Mouse (Mus musculus) kidney, embryonic 14.5 days (tissue): ENCODE data around the gene Pes1. TPM values are rescaled to one million over a fixed set of nuclear protein-coding genes. Genes with fewer than 3 reads are reported as not detected.

ENCODE experiments used
- ATAC-seq: fragments of 200-750 bp; cut with Nextera tagmentation; 2 replicates; pipeline ENCODE4 v1.8.0; 2017; ENCODE audit warnings: moderate number of reproducible peaks, mild to moderate bottlenecking, moderate TSS enrichment, moderate library complexity; ENCODE audit not compliant: low FRiP score, low TSS enrichment
- H3K27ac ChIP-seq: fragments of 300-500 bp; sonication (generic); 2 replicates; pipeline ENCODE4 v1.5.1; 2014; ENCODE audit warnings: low read depth, mild to moderate bottlenecking, low read length, moderate library complexity, mixed read lengths
- H3K27me3 ChIP-seq: fragments of 300-500 bp; sonication (generic); 2 replicates; pipeline ENCODE4 v1.6.1; 2014; ENCODE audit warnings: mild to moderate bottlenecking, low read length; ENCODE audit not compliant: control insufficient read depth, insufficient read depth
- H3K36me3 ChIP-seq: fragments of 300-500 bp; sonication (generic); 2 replicates; pipeline ENCODE4 v1.6.1; 2014; ENCODE audit warnings: low read length, mixed read lengths; ENCODE audit not compliant: control insufficient read depth, insufficient read depth
- H3K4me1 ChIP-seq: fragments of 300-500 bp; sonication (generic); 2 replicates; pipeline ENCODE4 v1.6.1; 2014; ENCODE audit warnings: low read length, mixed read lengths; ENCODE audit not compliant: control insufficient read depth, insufficient read depth
- H3K4me2 ChIP-seq: fragments of 300-500 bp; sonication (generic); replicated peaks from 2 replicates; pipeline ENCODE4 v1.6.1; 2014; ENCODE audit warnings: low read depth, mild to moderate bottlenecking, low read length
- H3K4me3 ChIP-seq: fragments of 300-500 bp; sonication (generic); 2 replicates; pipeline ENCODE4 v1.5.1; 2014; ENCODE audit warnings: mild to moderate bottlenecking, low read length
- H3K9ac ChIP-seq: fragments of 300-500 bp; sonication (generic); 2 replicates; pipeline ENCODE4 v1.6.1; 2014; ENCODE audit warnings: low read depth, mild to moderate bottlenecking, low read length, moderate library complexity
- H3K9me3 ChIP-seq: fragments of 300-500 bp; sonication (generic); 2 replicates; pipeline ENCODE4 v1.6.1; 2016; ENCODE audit warnings: low read length; ENCODE audit not compliant: control insufficient read depth
- WGBS: fragments of 180-500 bp; shearing (Covaris S2); extraction: QIAGEN DNeasy Blood & Tissue Kit; methylation state at CpG from one replicate; pipeline ENCODE4 v1.1.7; 2014; 5-methylcytosine and 5-hydroxymethylcytosine counted together
- polyA plus RNA-seq: library from polyadenylated mRNA; unstranded; fragments of >200 nt; fragmentation: Nextera tagmentation; extraction: Ambion mirVana; gene quantifications from 2 replicates; pipeline ENCODE4 v1.2.1, GENCODE M21; 2014

Pes1 gene
- polyA plus RNA-seq, 1 experiment from 2014 or later: 81.2 TPM

GRCm38 (mm10) chr11:3930019-3930418 lies 33.8 kb upstream of the Pes1 start:
- no peak for ATAC-seq
- H3K4me2 ChIP-seq: no peak overlapping the region
- no peak overlapping the region for H3K27ac ChIP-seq
- WGBS: 84% methylated on average over 4 of the region's 4 CpGs
- peaks cover 2% of the 10 kb centered on the region; the same call in 1 of the 2 replicates for H3K36me3 ChIP-seq
- no peaks in the 10 kb centered on the region for H3K27me3 ChIP-seq
- peaks cover 6% of the 10 kb centered on the region; the same call in 1 of the 2 replicates for H3K4me1 ChIP-seq
- H3K9me3 ChIP-seq: no peaks in the 10 kb centered on the region
- no peak overlapping the region for H3K4me3 ChIP-seq
- H3K9ac ChIP-seq: no peak overlapping the region

GRCm38 (mm10) chr11:3930931-3931330 lies 32.8 kb upstream of the Pes1 start:
- H3K4me2 ChIP-seq: peak overlapping the region; percentile 77
- H3K27me3 ChIP-seq: no peaks in the 10 kb centered on the region
- WGBS: 33% methylated on average over 6 of the region's 6 CpGs
- no peak overlapping the region; the same call in 1 of the 2 replicates for H3K9ac ChIP-seq
- peak overlapping the region; percentile 51 for H3K4me3 ChIP-seq
- H3K4me1 ChIP-seq: peaks cover 6% of the 10 kb centered on the region; the same call in 1 of the 2 replicates
- ATAC-seq: peak; percentile 60; the same call in 1 of the 2 replicates
- peaks cover 2% of the 10 kb centered on the region; the same call in 1 of the 2 replicates for H3K36me3 ChIP-seq
- no peaks in the 10 kb centered on the region for H3K9me3 ChIP-seq
- no peak overlapping the region for H3K27ac ChIP-seq

GRCm38 (mm10) chr11:3931511-3932211 lies 32.1 kb upstream of the Pes1 start, which contains the start of gene Tcn2:
Gene Tcn2, minus strand, starts transcription at chr11:3932159.
- Histone ChIP-seq H3K27me3 (no peaks in the 10 kb centered on the region), H3K9ac (peak within 1 kb of the TSS; percentile 63), H3K4me1 (peaks cover 6% of the 10 kb centered on the region; the same call in 1 of the 2 replicates), H3K36me3 (peaks cover 2% of the 10 kb centered on the region; the same call in 1 of the 2 replicates), H3K4me2 (peak within 1 kb of the TSS; percentile 77), H3K4me3 (peak within 1 kb of the TSS; percentile 51), H3K27ac (no peak within 1 kb of the TSS; the same call in 1 of the 2 replicates), H3K9me3 (no peaks in the 10 kb centered on the region)
- ATAC-seq: peak; percentile 85
- WGBS: under 1% methylated on average over 17 of the region's 26 CpGs

- H3K9ac ChIP-seq: no peak overlapping the region
- no peak overlapping the region for H3K4me3 ChIP-seq
- H3K4me2 ChIP-seq: no peak overlapping the region
- H3K36me3 ChIP-seq: no peaks in the 10 kb centered on the region
- WGBS: 86% methylated on average over 9 of the region's 9 CpGs
- no peak overlapping the region for H3K27ac ChIP-seq
- no peaks in the 10 kb centered on the region for H3K9me3 ChIP-seq
- peaks cover 6% of the 10 kb centered on the region; the same call in 1 of the 2 replicates for H3K4me1 ChIP-seq
- ATAC-seq: no peak
- no peaks in the 10 kb centered on the region for H3K27me3 ChIP-seq
These were observed 30.0 kb upstream of the Pes1 start for GRCm38 (mm10) chr11:3933756-3934285.

- WGBS: 66% methylated on average over 4 of the region's 4 CpGs
These were observed 28.6 kb upstream of the Pes1 start for GRCm38 (mm10) chr11:3935135-3935534.

GRCm38 (mm10) chr11:3936318-3936717 lies 27.5 kb upstream of the Pes1 start:
- Histone ChIP-seq H3K4me3 (no peak overlapping the region), H3K36me3 (no peaks in the 10 kb centered on the region), H3K4me1 (peaks cover 1% of the 10 kb centered on the region; the same call in 1 of the 2 replicates), H3K27ac (no peak overlapping the region), H3K27me3 (no peaks in the 10 kb centered on the region), H3K4me2 (no peak overlapping the region), H3K9ac (no peak overlapping the region), H3K9me3 (no peaks in the 10 kb centered on the region)
- no peak for ATAC-seq
- WGBS: 76% methylated on average over 3 of the region's 3 CpGs

More at GRCm38 (mm10) chr11:3935135-3935534, 28.6 kb upstream of the Pes1 start:
- Histone ChIP-seq H3K9me3 (no peaks in the 10 kb centered on the region), H3K4me1 (peaks cover 6% of the 10 kb centered on the region; the same call in 1 of the 2 replicates), H3K36me3 (no peaks in the 10 kb centered on the region), H3K27me3 (no peaks in the 10 kb centered on the region), H3K9ac (no peak overlapping the region), H3K4me3 (no peak overlapping the region), H3K27ac (no peak overlapping the region), H3K4me2 (no peak overlapping the region)
- ATAC-seq: no peak

GRCm38 (mm10) chr11:3937321-3937874 lies 26.4 kb upstream of the Pes1 start:
- Histone ChIP-seq H3K9ac (no peak overlapping the region), H3K4me1 (no peaks in the 10 kb centered on the region), H3K4me2 (no peak overlapping the region), H3K27me3 (no peaks in the 10 kb centered on the region), H3K9me3 (no peaks in the 10 kb centered on the region), H3K27ac (no peak overlapping the region), H3K36me3 (no peaks in the 10 kb centered on the region), H3K4me3 (no peak overlapping the region)
- 74% methylated on average over 13 of the region's 13 CpGs for WGBS
- no peak for ATAC-seq

- no peaks in the 10 kb centered on the region for H3K9me3 ChIP-seq
- ATAC-seq: no peak
- no peak overlapping the region for H3K4me2 ChIP-seq
- H3K4me1 ChIP-seq: no peaks in the 10 kb centered on the region
- no peak overlapping the region for H3K9ac ChIP-seq
- WGBS: 88% methylated on average over 7 of the region's 7 CpGs
- H3K27ac ChIP-seq: no peak overlapping the region
- H3K27me3 ChIP-seq: no peaks in the 10 kb centered on the region
- H3K36me3 ChIP-seq: no peaks in the 10 kb centered on the region
- no peak overlapping the region for H3K4me3 ChIP-seq
These were observed 22.4 kb upstream of the Pes1 start for GRCm38 (mm10) chr11:3941371-3941770.

GRCm38 (mm10) chr11:3946386-3946785 lies 17.4 kb upstream of the Pes1 start:
- ATAC-seq: no peak
- no peaks in the 10 kb centered on the region for H3K4me1 ChIP-seq
- WGBS: 23% methylated on average over 1 of the region's 1 CpGs
- no peak overlapping the region for H3K4me2 ChIP-seq
- no peak overlapping the region for H3K9ac ChIP-seq
- no peaks in the 10 kb centered on the region for H3K9me3 ChIP-seq
- H3K27me3 ChIP-seq: no peaks in the 10 kb centered on the region
- no peak overlapping the region for H3K4me3 ChIP-seq
- no peak overlapping the region for H3K27ac ChIP-seq
- no peaks in the 10 kb centered on the region for H3K36me3 ChIP-seq
